Mouse (Mus musculus) ES-Bruce4 (cell line): Measurements from ENCODE around the gene Stk39.

Experiments used
- CTCF ChIP-seq: IDR thresholded peaks from one replicate; pipeline ENCODE4 v1.8.1; 2011; ENCODE audit warnings: low read depth, low read length
- POLR2A ChIP-seq: IDR thresholded peaks from one replicate; pipeline ENCODE4 v1.8.1; 2011; ENCODE audit warnings: low read length; ENCODE audit not compliant: insufficient read depth

DNA sequence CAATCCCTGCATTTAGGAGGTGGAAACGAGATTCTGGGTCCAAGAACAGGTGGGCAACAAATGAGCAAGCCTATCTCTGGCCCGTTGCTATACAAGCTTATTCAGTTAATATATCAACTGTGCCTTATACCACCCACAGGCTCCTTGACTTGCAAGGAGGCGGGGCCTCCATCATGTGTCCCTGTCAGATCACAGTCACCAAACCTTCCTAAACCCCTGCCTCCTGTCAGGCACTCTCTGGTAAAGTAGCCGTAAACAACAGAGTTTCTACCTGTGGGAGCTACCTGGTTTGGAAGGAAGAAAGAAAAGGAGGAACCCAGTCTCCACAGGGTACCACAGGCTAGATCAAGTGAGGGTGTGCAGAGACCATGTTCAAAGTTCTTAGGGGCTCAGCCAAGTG lies 90.2 kb downstream of the Stk39 start:
- TF ChIP-seq CTCF (no peak), POLR2A (no peak)
